Mouse (Mus musculus) effector memory CD4-positive, alpha-beta T cell, adult 5 months (primary cell): Measurements from ENCODE around the gene Nop58. TPM values are rescaled to one million over a fixed set of nuclear protein-coding genes. Genes with fewer than 3 reads are reported as not detected.

Source experiments
- polyA plus RNA-seq: library from polyadenylated mRNA; unstranded; fragments of 100-300 nt; shearing (Covaris generic); gene quantifications from one replicate; pipeline ENCODE4 v1.2.1, GENCODE M21; 2017

Gene Nop58
- polyA plus RNA-seq = 242 TPM

DNA sequence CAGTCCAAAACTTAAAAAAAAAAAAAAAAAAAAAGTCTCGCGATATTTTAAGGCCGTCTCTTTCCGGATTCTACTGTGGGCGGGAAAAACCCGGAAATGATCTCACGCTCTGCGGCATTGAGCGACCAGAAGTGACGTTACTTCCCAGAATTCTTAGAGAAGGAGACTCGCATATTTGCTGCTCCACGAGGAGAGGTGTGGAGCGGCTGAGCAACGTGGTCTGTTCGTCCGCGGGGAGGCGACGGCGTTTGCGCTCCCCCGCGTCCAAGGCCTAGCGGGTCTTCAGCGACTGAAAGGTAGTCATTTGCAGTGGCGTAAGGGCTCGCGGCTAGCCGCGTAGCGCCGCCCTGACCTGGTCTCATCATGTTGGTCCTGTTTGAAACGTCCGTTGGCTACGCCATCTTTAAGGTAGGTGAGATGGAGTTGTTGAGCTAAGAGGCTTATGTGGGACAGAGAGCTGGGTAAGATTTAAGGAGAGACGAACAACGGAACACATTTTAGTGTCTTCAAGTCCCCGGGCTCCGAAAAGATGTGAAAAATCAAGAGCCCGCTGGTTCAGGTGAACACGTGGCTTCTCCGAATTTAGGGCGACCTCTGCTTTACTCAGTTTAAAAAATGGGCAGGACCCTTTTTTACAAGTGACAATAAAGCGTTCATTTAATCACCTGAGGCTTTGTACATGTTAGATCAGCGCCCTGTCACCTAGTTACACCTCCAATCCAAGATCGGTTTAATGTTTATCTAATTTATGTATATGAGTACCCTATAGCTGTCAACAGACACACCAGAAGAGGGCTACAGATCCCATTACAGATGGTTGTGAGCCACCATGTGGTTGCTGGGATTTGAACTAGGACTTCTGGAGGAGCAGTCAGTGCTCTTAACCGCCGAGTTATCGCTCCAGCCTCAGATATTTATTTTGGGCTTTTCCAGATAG lies at the start of gene Nop58:
Gene Nop58, plus strand, starts transcription at position 153 of the 937 bp plus-strand sequence.

GRCm38 (mm10) chr1:59670641-59671168 lies 14.1 kb upstream of the Nop58 start, which contains the start of gene Sumo1:
Sumo1 (minus strand) TSS chr1:59670834.

GRCm38 (mm10) chr1:59763164-59763768 lies 78.5 kb downstream of the Nop58 start, which contains the start of gene Bmpr2:
Bmpr2 (plus strand) TSS chr1:59763400.

Other genes starting within 250 kb of the Nop58 start
- gene Fzd7, start 202.5 kb upstream of the Nop58 start, polyA plus RNA-seq = not detected
- not detected for gene Gm973, start 168.7 kb upstream of the Nop58 start, polyA plus RNA-seq
- gene Sumo1, start 14.1 kb upstream of the Nop58 start, polyA plus RNA-seq = 355 TPM
- gene Bmpr2, start 78.4 kb downstream of the Nop58 start, polyA plus RNA-seq = 0.27 TPM
- gene Fam117b, start 228.0 kb downstream of the Nop58 start, polyA plus RNA-seq = 91.1 TPM